Mouse (Mus musculus) cerebellum, postnatal 14 days (tissue): Measurements from ENCODE around the gene Trappc4.
A peak's percentile ranks its signal among the peaks of the same experiment; 100 is the strongest.
"Not testable (repeated sequence)": the region's sequence is repeated elsewhere in the genome, so short reads cannot be mapped to it uniquely, and the experiment has no call there.

Source experiments
- DNase-seq, 2 experiments: peaks; one replicate each; pipeline ENCODE4 v3.0.0; 2021; ENCODE audit warnings: mixed read lengths in 2 of 2

The Trappc4 gene

DNA sequence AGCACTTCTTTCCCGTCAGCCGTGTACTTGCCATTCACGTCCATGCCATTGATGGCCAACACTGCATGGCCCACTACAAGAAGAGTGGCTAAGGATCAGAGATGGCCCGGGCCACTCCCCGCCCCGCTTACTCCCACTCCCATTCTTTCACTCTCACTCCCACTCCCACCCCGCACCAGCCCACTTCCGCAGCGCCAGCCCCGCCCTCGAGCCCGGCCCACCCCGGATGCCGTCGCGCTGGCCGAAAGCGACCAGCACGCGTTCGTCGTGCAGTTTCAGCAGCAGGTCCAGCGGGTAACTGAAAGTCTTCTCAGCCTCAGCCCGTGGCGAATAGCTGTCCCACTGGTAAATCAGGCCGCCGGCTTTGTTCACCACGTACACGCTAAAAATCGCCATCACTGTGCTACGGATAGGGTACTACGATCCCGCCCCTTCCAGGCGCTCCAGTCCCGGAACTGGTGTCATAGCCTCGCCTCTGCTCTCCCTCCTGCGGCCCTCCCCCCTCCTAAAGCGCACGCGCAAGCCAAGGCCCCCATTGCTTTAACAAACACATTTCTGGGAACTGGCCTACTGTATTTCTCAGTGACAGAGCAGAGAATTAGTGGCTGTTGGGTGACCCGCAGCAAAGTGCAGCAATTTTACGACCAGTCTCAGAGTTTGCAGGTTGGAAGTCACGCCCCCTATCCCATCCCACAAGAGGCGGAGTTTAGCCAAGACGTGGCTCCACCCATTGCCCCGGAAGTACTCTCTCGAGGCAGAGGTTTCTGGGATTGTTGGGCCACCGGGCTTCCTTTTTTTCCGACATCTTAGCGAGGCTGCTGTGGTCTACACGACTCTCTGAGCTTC lies at the start of gene Trappc4, which contains the start of gene Rps25:
Trappc4 (minus strand) TSS at position 695 of the 846 bp plus-strand sequence.
Rps25 (plus strand) TSS at position 234 of the 846 bp plus-strand sequence.
- peak; percentile 94 to 95 for DNase-seq

GRCm38 (mm10) chr9:44454891-44455220 lies 47.5 kb upstream of the Trappc4 start, which contains the start of gene Upk2:
TSS of gene Upk2 (minus strand) at chr9:44454976.
- no peak for DNase-seq

DNA sequence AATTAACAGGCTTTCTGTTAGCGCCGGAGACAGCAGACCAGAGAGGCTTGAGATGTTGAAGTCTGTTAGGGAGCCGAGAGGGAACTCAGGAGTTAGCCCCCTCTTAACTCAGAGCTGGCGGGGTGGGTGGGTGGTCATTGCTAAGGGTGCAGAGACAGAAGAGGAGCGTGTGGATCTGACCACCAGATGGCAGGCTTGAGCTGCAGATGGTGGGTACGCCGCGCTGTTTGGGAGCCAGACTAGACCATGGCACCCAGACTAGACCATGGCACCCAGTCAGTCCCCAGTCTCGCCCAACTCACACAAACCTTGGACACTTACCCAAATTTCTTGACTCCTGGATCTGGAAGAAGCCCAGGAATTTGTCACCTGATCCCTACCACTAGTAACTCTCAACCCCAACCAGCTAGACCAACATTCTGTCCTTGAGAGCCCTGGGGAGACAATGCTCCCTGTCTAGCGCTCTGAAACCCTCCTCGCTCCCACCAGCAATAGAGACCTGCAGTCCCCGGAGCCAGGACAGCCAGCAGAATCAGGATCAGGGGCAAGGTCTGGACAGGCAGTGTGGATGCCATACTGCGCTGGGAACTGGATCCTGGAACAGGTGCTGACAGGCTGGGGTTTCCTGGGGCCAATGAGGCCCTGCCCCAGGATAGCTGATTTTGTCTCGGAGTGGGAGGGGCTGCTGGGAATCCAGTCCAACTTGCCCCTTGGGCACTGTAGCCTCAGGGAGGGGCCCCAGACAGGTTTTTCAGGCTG lies 46.9 kb upstream of the Trappc4 start:
- peak; percentile 95 to 97 for DNase-seq

DNA sequence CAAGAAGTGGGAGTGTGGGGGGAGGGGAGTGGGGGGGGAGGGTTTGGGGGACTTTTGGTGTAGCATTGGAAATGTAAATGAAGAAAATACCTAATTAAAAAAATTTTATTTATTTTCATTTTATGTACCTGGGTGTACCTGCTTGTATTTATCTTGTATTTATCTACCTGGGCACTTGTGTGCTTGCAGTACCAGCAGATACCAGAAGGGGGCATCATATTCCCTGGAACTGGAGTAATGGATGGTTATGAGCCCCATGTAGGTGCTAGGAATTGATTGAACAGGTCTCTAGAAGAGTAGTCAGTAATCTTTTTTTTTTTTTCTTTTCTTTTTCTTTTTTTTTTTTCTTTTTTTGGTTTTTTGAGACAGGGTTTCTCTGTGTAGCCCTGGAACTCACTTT lies 43.0 kb upstream of the Trappc4 start:
- DNase-seq, result peak in 1 of 2 experiments; percentile 43

GRCm38 (mm10) chr9:44444402-44445025 lies 37.1 kb upstream of the Trappc4 start:
- not testable (repeated sequence) for DNase-seq

DNA sequence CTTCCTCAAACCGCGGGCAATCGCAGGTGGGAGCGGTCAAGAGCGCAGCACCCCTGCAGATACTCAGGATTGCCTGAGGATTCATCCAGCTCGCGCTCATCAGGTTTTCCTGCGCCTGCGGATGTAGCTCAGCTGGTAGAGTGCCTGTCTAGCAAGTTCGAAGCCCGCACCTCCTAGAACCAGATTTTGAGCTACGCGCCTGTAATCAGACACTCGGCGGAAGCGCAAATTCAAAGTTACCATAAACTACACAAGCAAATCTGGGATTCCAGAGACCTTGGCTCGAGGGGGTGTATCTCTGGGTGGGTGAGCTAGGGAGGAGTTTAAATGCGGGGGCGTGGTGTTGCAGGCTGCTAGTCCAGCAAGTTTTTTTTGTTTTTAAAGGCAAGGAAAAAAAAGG lies 33.6 kb upstream of the Trappc4 start, which contains the start of gene Foxr1:
Foxr1 (minus strand) TSS at position 176 of the 400 bp plus-strand sequence.
- DNase-seq, result no peak

- no peak for DNase-seq
Observed at GRCm38 (mm10) chr9:44435747-44436146, 28.3 kb upstream of the Trappc4 start.

DNA sequence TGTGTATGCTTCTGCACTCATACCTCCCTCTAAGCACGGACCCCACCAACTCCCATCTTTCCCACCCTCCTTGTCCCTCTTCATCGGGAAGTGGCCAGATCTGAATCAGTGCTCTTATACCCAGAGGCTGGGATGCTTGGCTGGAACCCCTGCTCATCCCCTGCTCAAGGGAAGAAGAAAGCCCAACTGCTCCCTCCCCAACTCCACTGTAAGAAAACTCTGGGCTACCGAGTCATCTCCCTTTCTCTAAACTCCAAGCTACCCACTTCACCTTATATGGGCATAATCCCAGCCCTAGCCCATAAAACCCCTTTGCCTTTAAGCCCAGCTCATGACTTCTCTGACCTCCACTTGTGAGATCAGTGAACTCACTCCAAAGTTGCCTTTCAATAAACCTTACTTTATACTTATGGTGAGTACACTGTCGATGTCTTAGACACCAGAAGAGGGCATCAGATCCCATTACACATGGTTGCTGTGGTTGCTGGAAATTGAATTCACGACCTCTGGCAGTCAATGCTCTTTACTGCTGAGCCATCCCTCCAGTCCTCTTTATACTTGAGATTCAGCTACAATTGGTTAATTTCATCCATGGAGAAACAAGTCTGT lies 25.3 kb upstream of the Trappc4 start:
- DNase-seq, result no peak

GRCm38 (mm10) chr9:44423576-44423975 lies 16.2 kb upstream of the Trappc4 start:
- DNase-seq, result no peak

DNA sequence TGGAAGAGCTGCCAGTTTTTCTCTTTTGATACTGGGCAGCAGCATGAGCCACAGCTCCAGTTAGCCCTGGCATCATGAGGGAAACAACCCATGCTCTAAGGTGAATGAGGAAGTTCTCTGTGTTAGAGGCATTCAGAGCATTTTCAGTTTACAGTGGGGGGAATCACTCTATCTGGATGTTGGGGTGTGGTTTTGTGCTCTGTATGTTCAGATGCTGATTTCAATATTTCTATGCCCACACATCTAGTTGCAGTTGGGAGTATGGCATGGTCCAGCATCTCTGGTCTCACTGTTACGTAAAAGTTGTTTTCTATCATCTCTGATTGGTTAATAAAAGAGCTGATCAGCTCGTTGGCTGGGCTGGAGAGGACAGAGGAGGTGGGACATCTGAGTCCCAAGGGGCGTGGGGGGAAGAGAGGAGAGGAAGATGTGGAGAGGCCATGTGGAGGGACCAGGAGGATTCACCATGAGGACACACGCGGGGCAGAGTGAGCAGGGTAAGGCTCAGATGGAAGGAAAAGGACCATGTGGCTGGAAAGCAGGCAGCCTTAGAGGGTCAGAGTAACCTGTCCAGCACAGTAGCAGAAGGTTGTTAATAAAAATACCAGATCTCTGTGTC lies 13.0 kb upstream of the Trappc4 start:
- no peak for DNase-seq

- not testable (repeated sequence) for DNase-seq
Observed at GRCm38 (mm10) chr9:44419730-44420129, 12.3 kb upstream of the Trappc4 start.

GRCm38 (mm10) chr9:44418519-44419385 lies 11.4 kb upstream of the Trappc4 start, which contains the start of gene Ccdc84:
TSS of gene Ccdc84 (minus strand) at chr9:44418569.
- peak in 1 of 2 experiments; percentile 15 for DNase-seq

DNA sequence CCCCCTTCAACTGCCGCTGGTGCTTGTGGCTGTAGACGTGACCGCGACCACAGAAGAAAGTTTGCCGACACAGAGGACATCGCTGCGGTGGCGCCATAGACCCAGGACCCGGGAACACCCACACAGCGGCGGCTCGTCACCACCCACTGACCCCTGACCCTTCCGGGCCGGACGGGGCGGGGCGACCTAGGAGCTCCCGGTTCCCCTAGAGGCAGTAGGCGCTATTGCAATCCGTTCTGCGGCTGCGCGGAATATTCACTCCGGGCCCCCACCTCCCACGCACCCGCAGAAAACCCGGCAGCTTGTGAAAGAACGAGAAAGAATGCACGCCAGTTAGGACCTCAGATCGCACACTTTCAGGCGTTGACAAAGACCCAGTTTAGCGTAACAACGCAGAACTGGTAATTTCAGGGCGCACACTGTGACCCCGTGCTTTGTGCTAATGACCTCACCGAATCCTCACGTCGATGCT lies 10.5 kb upstream of the Trappc4 start:
- peak; percentile 97 to 98 for DNase-seq

DNA sequence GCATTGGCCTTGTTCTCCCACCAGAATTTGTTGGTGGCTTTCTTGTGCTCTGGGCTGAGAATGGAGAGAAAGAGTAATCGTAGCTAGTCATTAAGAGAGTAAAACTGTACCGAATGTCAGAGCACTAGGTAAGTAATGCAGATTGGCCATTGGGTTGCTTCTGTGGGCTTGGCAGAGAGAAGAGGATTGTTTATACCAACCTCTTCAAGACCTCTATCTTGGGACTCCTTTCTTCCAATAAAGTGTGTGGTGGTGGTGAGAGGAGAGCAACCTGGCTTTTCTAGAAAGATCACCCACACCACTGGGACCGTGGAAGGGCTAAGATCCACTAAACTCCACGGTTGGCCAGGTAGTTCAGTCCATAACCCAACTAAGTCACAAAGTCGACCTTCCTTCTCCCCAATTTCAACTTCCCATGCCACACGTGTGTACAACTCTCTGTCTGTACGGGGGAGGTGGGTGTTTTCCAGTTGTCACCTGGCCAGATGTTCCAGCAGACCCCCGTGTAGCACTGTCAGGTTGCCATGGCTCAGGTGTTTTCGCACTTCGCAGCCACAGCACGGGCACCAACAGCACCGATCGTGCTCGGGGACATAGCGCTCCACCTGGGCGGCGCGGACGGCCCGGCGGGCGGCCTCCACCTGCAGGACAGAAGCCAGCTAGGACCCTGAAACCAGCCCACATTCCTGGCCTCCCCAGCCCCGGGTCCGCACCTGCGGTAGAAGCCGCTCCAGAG lies 9.9 kb upstream of the Trappc4 start:
- no peak for DNase-seq

GRCm38 (mm10) chr9:44412781-44413180 lies 5.4 kb upstream of the Trappc4 start:
- DNase-seq, result peak in 1 of 2 experiments; percentile 16

GRCm38 (mm10) chr9:44412306-44412705 lies 4.9 kb upstream of the Trappc4 start:
- DNase-seq, result no peak

DNA sequence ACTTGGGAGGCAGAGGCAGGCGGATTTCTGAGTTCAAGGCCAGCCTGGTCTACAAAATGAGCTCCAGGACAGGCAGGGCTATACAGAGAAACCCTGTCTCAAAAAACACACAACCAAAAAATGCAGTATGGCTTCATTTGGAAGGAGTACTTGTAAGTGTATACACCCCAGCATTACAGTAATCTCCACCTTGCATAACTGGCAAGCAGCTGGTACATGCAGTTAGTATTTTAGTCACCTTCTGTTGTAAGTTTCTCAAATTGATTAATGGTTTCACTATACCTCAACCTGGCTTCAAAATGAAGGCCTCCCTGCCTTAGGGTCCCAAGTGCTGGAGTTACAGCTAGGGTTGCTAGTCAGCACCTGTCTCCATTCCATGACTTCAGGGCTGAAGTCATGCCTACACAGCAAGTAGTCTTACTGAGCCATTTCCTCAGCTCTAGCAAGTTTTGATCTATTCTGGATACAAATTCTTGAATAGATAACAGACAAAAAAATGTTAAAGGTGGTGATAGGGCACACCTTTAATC lies 4.3 kb upstream of the Trappc4 start:
- no peak for DNase-seq

- peak in 1 of 2 experiments; percentile 35 for DNase-seq
Observed at GRCm38 (mm10) chr9:44410647-44411336, 3.4 kb upstream of the Trappc4 start.

DNA sequence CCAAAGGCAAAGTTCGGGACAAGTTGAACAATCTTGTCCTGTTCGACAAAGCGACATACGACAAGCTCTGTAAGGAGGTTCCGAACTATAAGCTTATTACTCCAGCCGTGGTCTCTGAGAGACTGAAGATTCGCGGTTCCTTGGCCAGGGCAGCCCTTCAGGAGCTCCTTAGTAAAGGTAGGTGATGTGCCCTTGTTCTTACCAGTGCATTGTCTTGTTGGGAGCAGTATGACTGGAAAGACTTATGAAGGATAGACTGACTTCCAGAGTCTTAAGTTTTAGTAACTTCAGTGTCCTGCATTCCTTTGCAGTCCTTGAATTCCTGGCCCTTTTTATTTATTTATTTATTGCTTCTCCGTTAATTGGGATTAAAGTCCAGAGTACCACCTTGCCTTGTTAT lies 1.3 kb upstream of the Trappc4 start:
- not testable (repeated sequence) for DNase-seq
